Mouse (Mus musculus): ENCODE data around the gene Usp18. TPM values are rescaled to one million over a fixed set of nuclear protein-coding genes. Genes with fewer than 3 reads are reported as not detected.

Usp18 gene
- 1.4 and 2.4 TPM in 2 replicates for polyA plus RNA-seq (2021; fragmentation: Nextera tagmentation)
- long read RNA-seq, experiment 1, transcript Usp18-201 (11 exons, 1,771 nt), result major isoform, 5 of 6 reads
- long read RNA-seq, experiment 1, partial matches to known transcripts, result 1 of 6 reads
- long read RNA-seq, experiment 1, other reads (novel, unspliced or antisense), result 0 of 6 reads
- long read RNA-seq, experiment 2, partial matches to known transcripts, result 0 of 1 reads
- long read RNA-seq, experiment 2, other reads (novel, unspliced or antisense), result 0 of 1 reads

DNA sequence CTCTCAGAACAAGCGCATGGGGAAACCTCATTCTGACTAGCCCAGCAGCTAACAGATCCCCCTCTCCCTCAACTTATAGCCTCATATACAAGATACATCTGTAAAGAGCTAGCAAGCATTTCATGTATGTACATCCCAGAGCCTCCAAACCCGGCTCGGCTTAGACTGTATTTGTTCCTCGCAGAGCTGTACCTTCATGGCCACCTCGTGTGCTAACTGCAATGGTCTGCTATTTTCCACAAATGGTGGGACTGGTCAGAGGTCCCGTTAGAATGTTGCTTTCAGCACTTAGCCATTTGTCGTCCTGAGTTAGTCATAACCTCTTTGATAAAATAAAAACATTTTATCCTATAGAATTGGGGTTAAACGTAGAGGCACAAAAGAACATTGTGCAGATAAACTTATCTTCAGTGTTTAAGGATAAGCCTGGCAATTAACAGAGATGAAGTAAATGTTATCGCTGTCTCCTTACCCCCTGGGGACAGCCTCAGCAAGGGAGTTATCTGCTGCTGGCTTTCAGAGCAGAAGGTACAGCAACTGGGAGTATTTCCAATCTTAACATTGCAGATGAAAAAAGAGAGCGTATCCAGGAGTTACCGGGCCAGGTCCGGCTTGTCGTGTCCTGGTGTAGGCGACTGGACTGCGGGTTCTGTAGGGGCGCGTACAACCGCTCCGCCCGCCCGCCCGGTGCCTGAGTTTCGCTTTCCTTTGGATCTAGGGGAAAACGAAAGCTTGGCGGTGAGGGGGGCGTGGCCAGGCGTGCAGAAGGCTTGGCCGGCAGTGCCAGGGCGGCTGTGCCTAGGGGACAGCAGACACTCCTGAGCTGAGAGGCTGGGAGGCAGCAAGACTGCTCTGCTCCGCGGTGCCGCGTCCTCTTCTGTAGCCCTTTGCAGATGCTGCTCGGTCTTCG lies at the start of gene Usp18:
Usp18 (plus strand) TSS at position 780 of the 910 bp plus-strand sequence.

DNA sequence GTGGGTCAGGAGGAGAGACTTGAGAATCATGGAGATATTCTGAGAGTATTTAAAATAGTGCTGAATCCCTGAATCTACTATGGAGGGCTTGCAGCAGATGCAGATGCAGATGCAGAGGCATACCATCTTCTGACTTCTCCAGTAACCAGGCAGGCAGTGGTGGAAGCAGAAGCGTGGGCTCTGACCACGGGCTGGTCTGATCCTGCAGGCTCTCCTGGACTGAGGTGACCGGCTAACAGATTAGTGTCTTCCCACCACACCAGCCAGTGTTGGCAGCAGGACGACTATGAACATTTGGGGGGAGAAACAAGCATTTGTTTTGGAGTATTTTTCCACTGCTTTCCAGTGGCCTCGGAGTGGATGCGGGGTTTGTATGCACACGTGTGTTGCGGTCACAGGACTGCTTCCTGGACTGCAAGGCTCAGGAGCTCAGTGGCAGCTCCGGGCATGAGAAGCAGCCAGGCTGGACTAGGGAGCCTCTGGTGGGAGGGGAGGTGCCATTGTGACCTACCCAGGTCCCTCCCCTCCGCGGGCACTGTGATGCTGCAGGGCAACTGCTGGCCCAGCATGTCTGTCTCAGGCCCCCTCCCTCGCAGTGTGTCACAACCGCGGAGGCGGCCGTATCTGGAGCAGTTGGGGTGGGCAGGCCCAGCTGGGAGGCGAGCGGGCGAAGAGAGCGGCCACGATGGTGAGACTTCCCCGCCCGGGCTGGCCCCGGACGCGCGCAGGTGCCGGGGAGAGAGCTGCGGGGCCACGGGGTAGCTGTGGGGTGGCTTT lies 35.4 kb upstream of the Usp18 start, which contains the start of gene Tuba8:
Tuba8 (plus strand) TSS at position 548 of the 777 bp plus-strand sequence.

GRCm38 (mm10) chr6:121299954-121300353 lies 54.2 kb downstream of the Usp18 start, which contains the start of gene Slc6a13:
Gene Slc6a13, plus strand, starts transcription at chr6:121300227.

Other genes with a start within 250 kb of the Usp18 start
- gene Mical3, start 114.9 kb upstream of the Usp18 start, polyA plus RNA-seq (2021; fragmentation: Nextera tagmentation), result 10.1 and 12.7 TPM in 2 replicates
- 2.1 and 3.7 TPM in 2 replicates for gene Pex26, start 62.2 kb upstream of the Usp18 start, polyA plus RNA-seq (2021; fragmentation: Nextera tagmentation)
- gene Tuba8, start 35.2 kb upstream of the Usp18 start, polyA plus RNA-seq (2021; fragmentation: Nextera tagmentation), result 14.4 and 18.0 TPM in 2 replicates
- 19.0 and 23.8 TPM in 2 replicates for gene Slc6a13, start 54.3 kb downstream of the Usp18 start, polyA plus RNA-seq (2021; fragmentation: Nextera tagmentation)
- gene Slc6a12, start 97.2 kb downstream of the Usp18 start, polyA plus RNA-seq (2021; fragmentation: Nextera tagmentation), result 0.59 and 0.60 TPM in 2 replicates
- 16.2 and 23.6 TPM in 2 replicates for gene Iqsec3, start 227.8 kb downstream of the Usp18 start, polyA plus RNA-seq (2021; fragmentation: Nextera tagmentation)